Mouse (Mus musculus) embryonic facial prominence, embryonic 15.5 days (tissue): Measurements from ENCODE around the gene E2f6. TPM values are rescaled to one million over a fixed set of nuclear protein-coding genes. Genes with fewer than 3 reads are reported as not detected.

Experiments used
- ATAC-seq: fragments of 200-750 bp; cut with Nextera tagmentation; 2 replicates; pipeline ENCODE4 v1.8.0; 2017; ENCODE audit warnings: low read depth, moderate TSS enrichment; ENCODE audit not compliant: insufficient number of reproducible peaks, low FRiP score, low TSS enrichment
- H3K27ac ChIP-seq: fragments of 300-500 bp; sonication (generic); replicated peaks from 2 replicates; pipeline ENCODE4 v1.5.1; 2015; ENCODE audit warnings: mild to moderate bottlenecking, inconsistent platforms
- H3K27me3 ChIP-seq: fragments of 300-500 bp; sonication (generic); 2 replicates; pipeline ENCODE4 v1.6.1; 2015; ENCODE audit warnings: inconsistent platforms
- H3K36me3 ChIP-seq: fragments of 300-500 bp; sonication (generic); 2 replicates; pipeline ENCODE4 v1.6.1; 2015; ENCODE audit warnings: mild to moderate bottlenecking, inconsistent platforms
- H3K4me1 ChIP-seq: fragments of 300-500 bp; sonication (generic); 2 replicates; pipeline ENCODE4 v1.6.1; 2015; ENCODE audit warnings: inconsistent platforms
- H3K4me2 ChIP-seq: fragments of 300-500 bp; sonication (generic); replicated peaks from 2 replicates; pipeline ENCODE4 v1.6.1; 2015; ENCODE audit warnings: mild to moderate bottlenecking, inconsistent platforms
- H3K4me3 ChIP-seq: fragments of 300-500 bp; sonication (generic); replicated peaks from 2 replicates; pipeline ENCODE4 v1.5.1; 2015; ENCODE audit warnings: mild to moderate bottlenecking, inconsistent platforms
- H3K9ac ChIP-seq: fragments of 300-500 bp; sonication (generic); 2 replicates; pipeline ENCODE4 v1.6.1; 2015; ENCODE audit warnings: inconsistent platforms
- H3K9me3 ChIP-seq: fragments of 300-500 bp; sonication (generic); replicated peaks from 2 replicates; pipeline ENCODE4 v1.6.1; 2016; ENCODE audit warnings: inconsistent platforms
- WGBS: fragments of 180-500 bp; shearing (Covaris S2); methylation state at CpG from one replicate; pipeline ENCODE4 v1.1.7; 2015; 5-methylcytosine and 5-hydroxymethylcytosine counted together
- polyA plus RNA-seq: library from polyadenylated mRNA; unstranded; fragments of >200 nt; fragmentation: Nextera tagmentation; extraction: Ambion mirVana; gene quantifications from 2 replicates; pipeline ENCODE4 v1.2.1, GENCODE M21; 2015

The E2f6 gene
- polyA plus RNA-seq, 1 experiment from 2014 or later, result 39.3 TPM

GRCm38 (mm10) chr12:16780320-16780719 lies 30.4 kb upstream of the E2f6 start:
- H3K4me3 ChIP-seq, result no peak overlapping the region
- no peaks in the 10 kb centered on the region for H3K36me3 ChIP-seq
- no peaks in the 10 kb centered on the region for H3K9me3 ChIP-seq
- 85% methylated on average over 3 of the region's 3 CpGs for WGBS
- H3K27ac ChIP-seq, result no peak overlapping the region
- no peak overlapping the region for H3K4me2 ChIP-seq
- ATAC-seq, result no peak
- H3K27me3 ChIP-seq, result no peaks in the 10 kb centered on the region
- no peak overlapping the region for H3K9ac ChIP-seq
- no peaks in the 10 kb centered on the region for H3K4me1 ChIP-seq

GRCm38 (mm10) chr12:16781034-16781746 lies 29.6 kb upstream of the E2f6 start:
- Histone ChIP-seq H3K36me3 (no peaks in the 10 kb centered on the region), H3K4me1 (no peaks in the 10 kb centered on the region), H3K4me2 (no peak overlapping the region), H3K4me3 (no peak overlapping the region), H3K27me3 (no peaks in the 10 kb centered on the region), H3K9me3 (no peaks in the 10 kb centered on the region), H3K9ac (no peak overlapping the region), H3K27ac (no peak overlapping the region)
- ATAC-seq, result no peak
- 80% methylated on average over 14 of the region's 14 CpGs for WGBS

GRCm38 (mm10) chr12:16788600-16788999 lies 22.2 kb upstream of the E2f6 start:
- Histone ChIP-seq H3K27ac (no peak overlapping the region), H3K9ac (no peak overlapping the region), H3K9me3 (no peaks in the 10 kb centered on the region), H3K27me3 (no peaks in the 10 kb centered on the region), H3K36me3 (no peaks in the 10 kb centered on the region), H3K4me3 (no peak overlapping the region), H3K4me1 (no peaks in the 10 kb centered on the region), H3K4me2 (no peak overlapping the region)
- no peak for ATAC-seq
- 67% methylated on average over 2 of the region's 2 CpGs for WGBS

- no peak overlapping the region for H3K4me2 ChIP-seq
- no peaks in the 10 kb centered on the region for H3K36me3 ChIP-seq
- no peak overlapping the region for H3K4me3 ChIP-seq
- H3K9me3 ChIP-seq, result no peaks in the 10 kb centered on the region
- no peaks in the 10 kb centered on the region for H3K4me1 ChIP-seq
- no peak overlapping the region for H3K9ac ChIP-seq
- WGBS, result 35% methylated on average over 1 of the region's 1 CpGs
- no peak for ATAC-seq
- no peaks in the 10 kb centered on the region for H3K27me3 ChIP-seq
- no peak overlapping the region for H3K27ac ChIP-seq
Measured at GRCm38 (mm10) chr12:16789199-16789598, 21.6 kb upstream of the E2f6 start.

GRCm38 (mm10) chr12:16789756-16790155 lies 21.0 kb upstream of the E2f6 start:
- no peaks in the 10 kb centered on the region for H3K9me3 ChIP-seq
- no peaks in the 10 kb centered on the region for H3K27me3 ChIP-seq
- H3K4me2 ChIP-seq, result no peak overlapping the region
- no peak for ATAC-seq
- no peak overlapping the region for H3K27ac ChIP-seq
- WGBS, result 24% methylated on average over 4 of the region's 4 CpGs
- H3K9ac ChIP-seq, result no peak overlapping the region
- no peak overlapping the region for H3K4me3 ChIP-seq
- H3K36me3 ChIP-seq, result no peaks in the 10 kb centered on the region
- no peaks in the 10 kb centered on the region for H3K4me1 ChIP-seq

- Histone ChIP-seq H3K27ac (no peak overlapping the region), H3K4me2 (no peak overlapping the region), H3K9me3 (no peaks in the 10 kb centered on the region), H3K9ac (no peak overlapping the region), H3K36me3 (no peaks in the 10 kb centered on the region), H3K4me3 (no peak overlapping the region), H3K27me3 (no peaks in the 10 kb centered on the region), H3K4me1 (no peaks in the 10 kb centered on the region)
- 38% methylated on average over 4 of the region's 4 CpGs for WGBS
- ATAC-seq, result no peak
Measured at GRCm38 (mm10) chr12:16790456-16790855, 20.3 kb upstream of the E2f6 start.

- Histone ChIP-seq H3K4me3 (no peak overlapping the region), H3K9ac (no peak overlapping the region), H3K36me3 (no peaks in the 10 kb centered on the region), H3K9me3 (no peaks in the 10 kb centered on the region), H3K4me2 (no peak overlapping the region), H3K27me3 (no peaks in the 10 kb centered on the region), H3K27ac (no peak overlapping the region), H3K4me1 (no peaks in the 10 kb centered on the region)
- 76% methylated on average over 4 of the region's 4 CpGs for WGBS
- ATAC-seq, result no peak
Measured at GRCm38 (mm10) chr12:16793371-16793770, 17.4 kb upstream of the E2f6 start.

GRCm38 (mm10) chr12:16795781-16796180 lies 15.0 kb upstream of the E2f6 start:
- Histone ChIP-seq H3K9me3 (no peaks in the 10 kb centered on the region), H3K4me1 (peaks cover 9% of the 10 kb centered on the region; the same call in 1 of the 2 replicates), H3K27me3 (no peaks in the 10 kb centered on the region), H3K36me3 (no peaks in the 10 kb centered on the region), H3K27ac (no peak overlapping the region), H3K4me3 (no peak overlapping the region), H3K9ac (no peak overlapping the region), H3K4me2 (no peak overlapping the region)
- 75% methylated on average over 3 of the region's 3 CpGs for WGBS
- ATAC-seq, result no peak

- no peaks in the 10 kb centered on the region for H3K36me3 ChIP-seq
- H3K9ac ChIP-seq, result no peak overlapping the region
- ATAC-seq, result no peak
- no peaks in the 10 kb centered on the region for H3K9me3 ChIP-seq
- H3K27me3 ChIP-seq, result no peaks in the 10 kb centered on the region
- H3K27ac ChIP-seq, result no peak overlapping the region
- WGBS, result 35% methylated on average over 3 of the region's 3 CpGs
- no peak overlapping the region for H3K4me3 ChIP-seq
- H3K4me2 ChIP-seq, result no peak overlapping the region
- H3K4me1 ChIP-seq, result peaks cover 13% of the 10 kb centered on the region; the same call in 1 of the 2 replicates
Measured at GRCm38 (mm10) chr12:16798894-16799293, 11.9 kb upstream of the E2f6 start.

GRCm38 (mm10) chr12:16799928-16800258 lies 10.9 kb upstream of the E2f6 start:
- Histone ChIP-seq H3K4me2 (peak overlapping the region; percentile 94), H3K27ac (no peak overlapping the region), H3K27me3 (no peaks in the 10 kb centered on the region), H3K4me1 (peaks cover 13% of the 10 kb centered on the region; the same call in 1 of the 2 replicates), H3K9ac (no peak overlapping the region), H3K36me3 (no peaks in the 10 kb centered on the region), H3K9me3 (no peaks in the 10 kb centered on the region), H3K4me3 (peak overlapping the region; percentile 54)
- no peak for ATAC-seq
- WGBS, result 10% methylated on average over 5 of the region's 6 CpGs

- no peaks in the 10 kb centered on the region for H3K36me3 ChIP-seq
- H3K4me1 ChIP-seq, result peaks cover 13% of the 10 kb centered on the region; the same call in 1 of the 2 replicates
- ATAC-seq, result peak; percentile 44; the same call in 1 of the 2 replicates
- H3K4me2 ChIP-seq, result peak within 1 kb of the TSS; percentile 94
- WGBS, result under 1% methylated on average over 52 of the region's 53 CpGs
- peak within 1 kb of the TSS; percentile 54 for H3K4me3 ChIP-seq
- H3K9ac ChIP-seq, result peak within 1 kb of the TSS; percentile 28; the same call in 1 of the 2 replicates
- no peaks in the 10 kb centered on the region for H3K27me3 ChIP-seq
- H3K27ac ChIP-seq, result no peak within 1 kb of the TSS
- H3K9me3 ChIP-seq, result no peaks in the 10 kb centered on the region
Measured at GRCm38 (mm10) chr12:16800259-16800958, 10.4 kb upstream of the E2f6 start, which contains the start of gene Greb1. Greb1 (minus strand) TSS chr12:16800886.
